In the genomic region with DNA sequence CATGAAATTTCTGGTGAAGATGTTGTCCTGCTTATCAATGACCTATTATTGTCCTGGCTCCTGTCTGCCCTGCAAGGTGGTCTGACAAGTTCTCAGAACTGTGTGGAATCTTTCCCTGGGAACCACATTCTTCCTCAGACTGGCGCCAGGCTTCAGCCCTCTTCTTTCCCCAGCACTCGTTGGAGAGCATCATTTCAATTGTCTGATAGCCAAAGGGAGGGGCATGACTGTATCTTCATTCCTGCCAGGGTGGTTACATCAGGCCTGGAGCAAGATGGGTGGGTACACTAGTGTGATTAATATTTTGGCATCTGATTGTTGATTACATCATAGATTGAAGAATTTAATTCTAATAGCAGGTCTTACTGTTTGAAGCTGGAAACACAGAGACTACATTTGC, we compare ENCODE assay signal across 18 mouse cellular contexts. TPM values are rescaled to one million over a fixed set of nuclear protein-coding genes. Genes with fewer than 3 reads are reported as not detected.
DNase-seq lines count a peak whose midpoint lies in the region; ATAC-seq and TF ChIP-seq lines count a peak whose summit lies in the region.
"Had no signal": no experiment of that assay in that cellular context is flagged by ENCODE, and none has a peak within 500 bp of the region (broad histone marks: within the 10 kb centered on the region; RNA-seq: fewer than 3 reads in every experiment).

No protein-coding gene starts in this region.

- intact Hi-C loops in heart, adult 2 months (cut with DNase I) = no loop called here

- DNase-seq in adrenal gland, adult 2 months = peak; percentile 9
- no peak for DNase-seq in adrenal gland, postnatal 36 days
- DNase-seq in heart, adult 11 months = peak; percentile 90
- no peak for DNase-seq in heart, adult 2 months
- DNase-seq in Muller cell, postnatal 12 days (ENCODE audit: inconsistent ontology term) = peak; percentile 42
- DNase-seq in skeletal muscle tissue, adult 2 months (ENCODE audit: low read depth, low spot score) = peak; percentile 56
- DNase-seq: adrenal gland, adult 8-10 months; adrenal gland, postnatal 25 days; cerebellum, adult 18-20 months; cerebellum, adult 9-10 months; cerebellum, postnatal 14 days; forebrain, postnatal 0 days had no signal

- TF ChIP-seq POLR2A in heart, adult 2 months (IDR thresholded peaks at IDR 0.05; ENCODE audit: insufficient read depth, low read depth, low read length) = no peak

- TF ChIP-seq EP300 in heart, adult 2 months (IDR thresholded peaks at IDR 0.05; ENCODE audit: insufficient read depth, low read depth, low read length) = no peak

- H3K27me3 ChIP-seq in heart, adult 2 months (ENCODE audit: control insufficient read depth, insufficient read depth, low read length) = no peaks in the 10 kb centered on the region
- no peaks in the 10 kb centered on the region for H3K27me3 ChIP-seq in kidney, embryonic 15.5 days
- H3K27me3 ChIP-seq: forebrain, embryonic 13.5 days; hindbrain, embryonic 12.5 days; hindbrain, embryonic 15.5 days had no signal

- H3K4me2 ChIP-seq in kidney, embryonic 15.5 days = no peak overlapping the region
- H3K4me2 ChIP-seq: forebrain, embryonic 13.5 days; heart, embryonic 11.5 days; hindbrain, embryonic 12.5 days; hindbrain, embryonic 15.5 days had no signal

- no peak overlapping the region for H3K27ac ChIP-seq in heart, adult 2 months
- H3K27ac ChIP-seq in kidney, embryonic 15.5 days = no peak overlapping the region
- H3K27ac ChIP-seq: forebrain, embryonic 10.5 days; forebrain, embryonic 13.5 days; hindbrain, embryonic 12.5 days; hindbrain, embryonic 15.5 days had no signal

- no peaks in the 10 kb centered on the region for H3K36me3 ChIP-seq in heart, adult 2 months (ENCODE audit: control insufficient read depth, insufficient read depth, low read length)
- no peaks in the 10 kb centered on the region for H3K36me3 ChIP-seq in kidney, embryonic 15.5 days
- H3K36me3 ChIP-seq: forebrain, embryonic 10.5 days; hindbrain, embryonic 12.5 days; hindbrain, embryonic 15.5 days had no signal

- peaks cover 2% of the 10 kb centered on the region for H3K4me1 ChIP-seq in heart, adult 2 months (ENCODE audit: control insufficient read depth, insufficient read depth, low read length)
- 0 out of 2 replicates have a peak, but pooled peaks cover 2% of the 10 kb centered on the region for H3K4me1 ChIP-seq in kidney, embryonic 15.5 days
- H3K4me1 ChIP-seq: forebrain, embryonic 10.5 days; forebrain, embryonic 13.5 days; hindbrain, embryonic 12.5 days; hindbrain, embryonic 15.5 days had no signal

- no peak overlapping the region for H3K9ac ChIP-seq in heart, adult 2 months (ENCODE audit: low read depth, low read length)
- H3K9ac ChIP-seq in kidney, embryonic 15.5 days = no peak overlapping the region
- H3K9ac ChIP-seq: forebrain, embryonic 13.5 days; forebrain, postnatal 0 days; hindbrain, embryonic 12.5 days; hindbrain, embryonic 15.5 days had no signal

- H3K9me3 ChIP-seq in kidney, embryonic 15.5 days (replicated peaks) = no peaks in the 10 kb centered on the region
- H3K9me3 ChIP-seq: forebrain, embryonic 10.5 days; forebrain, embryonic 13.5 days; hindbrain, embryonic 12.5 days; hindbrain, embryonic 15.5 days had no signal

- H3K4me3 ChIP-seq in heart, adult 2 months = no peak overlapping the region
- H3K4me3 ChIP-seq in kidney, embryonic 15.5 days (replicated peaks) = no peak overlapping the region
- H3K4me3 ChIP-seq: forebrain, embryonic 10.5 days; forebrain, embryonic 13.5 days; hindbrain, embryonic 12.5 days; hindbrain, embryonic 15.5 days had no signal

- no peak for TF ChIP-seq CTCF in heart, adult 2 months (IDR thresholded peaks at IDR 0.05)

- no peak for ATAC-seq in kidney, embryonic 15.5 days (replicated peaks; ENCODE audit: low FRiP score)
- ATAC-seq: forebrain, embryonic 13.5 days; forebrain, postnatal 0 days had no signal

- no peaks in the 10 kb centered on the region for H3K79me2 ChIP-seq in heart, adult 2 months (replicated peaks; ENCODE audit: control insufficient read depth, insufficient read depth, low read length)

- WGBS in heart, adult 2 months = 45% methylated on average over 2 of the region's 2 CpGs
- 76% methylated on average over 2 of the region's 2 CpGs for WGBS in kidney, embryonic 15.5 days

RNA-seq across cellular contexts. Expression of gene Eif4g2, which starts 49.8 kb away (rescaled TPM):
- 1,000 to 10,000 TPM in 1 of 2 experiments, 100 to 1,000 TPM in 1; 881 to 1,038 TPM for total RNA-seq in adrenal gland, adult 2 months (2021)
- 16.9 and 25.6 TPM in 2 replicates for polyA plus RNA-seq in adrenal gland, adult 2 months (2012; rRNA removed)
- total RNA-seq in adrenal gland, postnatal 36 days (2021) = 1,000 to 10,000 TPM; 1,018 to 1,041 TPM
- total RNA-seq in heart, adult 2 months (2021) = 1,000 to 10,000 TPM in 1 of 2 experiments, 100 to 1,000 TPM in 1; 958 to 1,084 TPM
- 174 and 435 TPM in 2 replicates for polyA plus RNA-seq in heart, adult 2 months (2012; rRNA removed)
- polyA plus RNA-seq in kidney, embryonic 15.5 days (2015; fragmentation: Nextera tagmentation; extraction: Ambion mirVana) = 872 and 889 TPM in 2 replicates

Comparison
In these comparisons a context has a peak if more than half of its experiments do, and no peak if none do; other contexts are left out.
1. DNase-seq: peak in adrenal gland, adult 2 months (single experiment), heart, adult 11 months (single experiment), Muller cell, postnatal 12 days (single experiment) and skeletal muscle tissue, adult 2 months (single experiment); none in adrenal gland, postnatal 36 days (0 of 2) and heart, adult 2 months (0 of 2).